Mouse (Mus musculus): ENCODE results near the gene Nrsn2. TPM values are rescaled to one million over a fixed set of nuclear protein-coding genes. Genes with fewer than 3 reads are reported as not detected.
A peak's percentile ranks its signal among the peaks of the same experiment; 100 is the strongest.

The Nrsn2 gene
- polyA plus RNA-seq, 1 experiment: not detected

DNA sequence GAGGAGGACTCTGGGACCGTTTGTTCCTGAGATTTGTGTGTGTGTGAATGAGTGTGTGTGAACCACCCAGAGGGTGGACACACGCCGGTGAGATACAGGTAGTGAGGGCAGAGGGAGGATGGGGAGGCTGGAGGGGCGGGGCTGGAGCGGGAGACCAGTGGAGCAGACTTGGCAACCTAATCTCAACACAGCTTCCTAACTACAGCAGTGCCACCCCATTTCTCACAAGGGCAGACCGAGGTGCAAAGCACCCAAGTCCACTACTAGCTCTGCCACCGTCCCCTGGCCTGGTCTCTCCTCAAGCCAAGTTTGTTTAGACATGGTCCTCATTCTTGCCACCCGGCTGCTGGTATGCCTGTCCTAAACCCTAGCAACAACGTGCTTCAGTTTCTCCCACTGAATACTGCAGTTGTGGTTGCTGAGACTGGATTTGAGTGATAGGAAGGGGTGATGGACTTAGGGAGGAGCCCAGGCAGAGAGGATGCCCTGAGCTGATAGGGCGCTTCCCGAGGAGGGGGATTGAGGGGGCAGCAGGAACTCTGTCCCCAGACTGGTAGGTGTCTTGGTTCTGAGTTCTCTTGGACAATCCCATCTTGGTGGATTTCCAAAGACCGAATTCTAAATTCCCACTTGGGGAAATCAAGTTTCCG, 19.0 kb upstream of the Nrsn2 start:
- H3K27ac ChIP-seq (ENCODE audit: insufficient read depth, low read depth, low read length): 0 out of 2 replicates have a peak overlapping the region, but pooled peaks have one; percentile 45
- peak overlapping the region; percentile 80 for H3K4me3 ChIP-seq (ENCODE audit: insufficient read depth, low read depth, low read length)
- peaks cover 23% of the 10 kb centered on the region for H3K4me1 ChIP-seq (ENCODE audit: control insufficient read depth, insufficient read depth, low read length)
- 13% methylated on average over 13 of the region's 13 CpGs for WGBS
- TF ChIP-seq CTCF (IDR thresholded peaks at IDR 0.05; ENCODE audit: insufficient read depth, low read depth, low read length): no peak
- TF ChIP-seq POLR2A (IDR thresholded peaks at IDR 0.05; ENCODE audit: insufficient read depth, low read depth, low read length): no peak

DNA sequence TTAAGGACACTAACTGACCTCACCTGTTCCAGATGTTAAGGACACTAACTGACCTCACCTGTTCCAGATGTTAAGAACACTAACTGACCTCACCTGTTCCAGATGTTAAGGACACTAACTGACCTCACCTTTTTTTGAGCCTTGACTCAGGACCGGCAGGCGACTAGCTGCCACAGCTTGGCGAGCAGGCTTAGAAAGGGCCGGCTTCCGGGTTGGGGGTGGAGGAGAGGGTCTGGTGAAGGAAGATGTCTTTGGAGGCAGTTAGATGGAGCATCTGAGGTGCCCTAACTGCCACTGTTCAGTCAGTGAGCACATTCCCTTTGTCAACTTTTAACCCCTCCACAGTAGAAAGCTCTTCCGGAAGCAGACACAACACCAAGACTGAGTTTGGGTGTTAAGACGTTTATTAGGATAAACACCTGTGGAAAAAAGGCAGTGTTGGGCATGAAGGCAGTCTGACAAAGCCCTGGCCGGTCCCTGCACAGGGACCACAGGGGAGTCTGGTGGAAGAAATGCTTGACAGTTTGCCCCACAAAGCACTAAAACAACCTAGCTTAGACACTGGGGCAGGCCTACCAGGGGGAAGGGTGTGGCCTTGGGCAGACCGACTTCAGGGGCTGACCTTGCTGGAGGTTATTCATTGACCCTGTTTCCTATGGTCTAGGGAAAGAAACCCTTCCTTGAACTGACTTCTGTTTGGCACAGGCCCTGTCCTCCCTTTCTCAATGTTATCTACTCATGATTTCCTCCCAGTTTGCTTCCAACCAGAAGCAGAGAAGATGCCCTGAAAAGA, 17.0 kb upstream of the Nrsn2 start:
- WGBS: 45% methylated on average over 9 of the region's 9 CpGs
- Histone ChIP-seq H3K27ac (ENCODE audit: insufficient read depth, low read depth, low read length) (no peak overlapping the region), H3K4me3 (ENCODE audit: insufficient read depth, low read depth, low read length) (no peak overlapping the region), H3K4me1 (ENCODE audit: control insufficient read depth, insufficient read depth, low read length) (peaks cover 18% of the 10 kb centered on the region)
- no peak for TF ChIP-seq CTCF (IDR thresholded peaks at IDR 0.05; ENCODE audit: insufficient read depth, low read depth, low read length)
- TF ChIP-seq POLR2A (IDR thresholded peaks at IDR 0.05; ENCODE audit: insufficient read depth, low read depth, low read length): no peak

DNA sequence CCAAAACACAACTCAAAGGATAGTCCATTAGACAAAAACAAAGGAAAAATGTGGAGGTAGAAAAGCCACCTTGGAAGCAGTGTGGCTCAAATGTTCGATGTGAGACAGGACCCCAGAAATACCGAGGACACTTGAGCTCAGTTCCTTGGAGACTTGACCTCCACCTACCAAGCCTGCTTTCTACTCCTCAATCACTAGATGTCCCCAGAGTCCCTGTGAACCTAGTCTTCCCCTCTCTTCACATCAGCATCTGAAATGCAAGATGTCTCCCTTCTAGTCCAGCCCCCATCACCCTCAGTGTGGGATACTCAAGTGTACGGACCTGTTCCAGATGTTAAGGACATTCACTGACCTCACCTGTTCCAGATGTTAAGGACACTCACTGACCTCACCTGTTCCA, 16.3 kb upstream of the Nrsn2 start:
- no peak overlapping the region for H3K27ac ChIP-seq (ENCODE audit: insufficient read depth, low read depth, low read length)
- no peak for TF ChIP-seq POLR2A (IDR thresholded peaks at IDR 0.05; ENCODE audit: insufficient read depth, low read depth, low read length)
- TF ChIP-seq CTCF (IDR thresholded peaks at IDR 0.05; ENCODE audit: insufficient read depth, low read depth, low read length): no peak
- H3K4me1 ChIP-seq (ENCODE audit: control insufficient read depth, insufficient read depth, low read length): peaks cover 18% of the 10 kb centered on the region
- WGBS: 5% methylated on average over 3 of the region's 3 CpGs
- H3K4me3 ChIP-seq (ENCODE audit: insufficient read depth, low read depth, low read length): no peak overlapping the region

DNA sequence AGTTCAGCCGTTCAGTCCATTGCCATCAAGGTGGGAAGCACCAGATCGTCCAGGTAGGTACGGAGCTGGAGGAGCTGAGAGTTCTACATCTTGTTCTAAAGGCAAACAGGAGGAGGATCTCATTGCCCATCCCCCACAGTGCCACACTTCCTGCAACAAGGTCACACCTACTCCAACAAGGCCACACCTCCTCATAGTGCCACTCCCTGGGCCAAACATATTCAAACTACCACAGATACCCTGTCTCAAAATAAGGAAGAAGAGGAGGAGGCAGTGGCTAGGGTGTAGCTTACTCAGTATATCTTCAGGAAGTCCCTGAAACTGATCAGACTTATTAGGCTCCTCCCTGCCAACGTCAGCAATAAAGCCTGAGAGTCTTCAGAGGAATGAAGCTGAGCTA, 7.8 kb upstream of the Nrsn2 start:
- TF ChIP-seq CTCF (IDR thresholded peaks at IDR 0.05; ENCODE audit: insufficient read depth, low read depth, low read length) (no peak), POLR2A (IDR thresholded peaks at IDR 0.05; ENCODE audit: insufficient read depth, low read depth, low read length) (no peak)
- Histone ChIP-seq H3K4me3 (ENCODE audit: insufficient read depth, low read depth, low read length) (no peak overlapping the region), H3K27ac (ENCODE audit: insufficient read depth, low read depth, low read length) (no peak overlapping the region), H3K4me1 (ENCODE audit: control insufficient read depth, insufficient read depth, low read length) (no peaks in the 10 kb centered on the region)
- 91% methylated on average over 4 of the region's 4 CpGs for WGBS

DNA sequence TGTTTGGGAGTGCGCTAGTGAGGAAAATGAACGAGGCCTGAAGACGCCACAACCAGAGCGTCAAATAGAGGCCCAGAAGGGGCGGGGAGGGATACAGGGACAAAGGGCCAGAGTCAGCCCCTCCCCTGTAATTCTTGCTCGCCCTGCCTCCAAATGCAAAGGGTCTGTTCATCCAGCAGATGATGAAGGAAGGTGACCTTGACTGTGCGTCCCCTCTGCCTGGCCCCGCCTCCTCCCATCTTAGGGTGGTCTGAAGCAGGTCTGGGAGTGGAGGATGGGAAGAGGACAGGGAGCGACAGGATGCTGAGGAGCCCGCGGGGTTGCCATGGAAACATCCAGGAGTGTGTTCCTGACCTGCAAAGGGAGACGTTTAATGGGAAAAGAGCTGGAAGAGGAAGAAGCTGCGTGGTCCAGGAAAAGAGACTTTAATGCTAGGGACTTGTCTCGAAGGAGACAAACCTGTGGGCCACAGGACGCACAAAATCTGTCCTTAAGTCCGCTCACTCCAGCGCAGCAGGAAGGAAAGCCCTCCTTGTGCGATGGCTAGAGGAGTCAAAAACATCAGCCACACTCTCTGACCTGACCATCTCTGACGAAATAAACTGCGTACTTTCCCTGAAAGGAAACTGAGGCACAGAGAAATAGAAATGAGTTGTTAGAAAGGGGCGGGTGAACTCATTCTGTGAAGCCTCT, 640 bp downstream of the Nrsn2 start:
- Histone ChIP-seq H3K27ac (ENCODE audit: insufficient read depth, low read depth, low read length) (peak overlapping the region; percentile 77), H3K4me1 (ENCODE audit: control insufficient read depth, insufficient read depth, low read length) (peaks cover 24% of the 10 kb centered on the region), H3K4me3 (ENCODE audit: insufficient read depth, low read depth, low read length) (peak overlapping the region; percentile 68)
- WGBS: 10% methylated on average over 21 of the region's 21 CpGs
- TF ChIP-seq POLR2A (IDR thresholded peaks at IDR 0.05; ENCODE audit: insufficient read depth, low read depth, low read length) (no peak), CTCF (IDR thresholded peaks at IDR 0.05; ENCODE audit: insufficient read depth, low read depth, low read length) (no peak)

DNA sequence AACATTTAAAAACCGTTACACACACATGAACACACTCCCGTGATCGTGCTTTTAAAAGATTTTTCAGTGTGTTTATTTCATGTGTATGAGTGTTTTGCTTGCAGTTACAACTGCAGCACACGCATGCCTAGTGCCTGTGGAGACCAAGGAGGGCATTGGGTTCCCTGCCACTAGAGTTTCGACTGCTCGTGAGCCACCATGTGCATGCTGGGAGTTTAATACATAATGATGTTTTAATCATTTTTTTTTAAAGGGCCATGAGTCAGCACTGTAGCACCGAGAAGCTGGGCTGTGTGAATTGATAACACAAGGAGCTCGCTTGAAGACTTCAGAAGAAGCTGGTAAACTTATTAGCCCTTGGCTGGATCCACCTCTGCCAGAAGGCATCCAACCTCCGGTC, 2.9 kb downstream of the Nrsn2 start:
- TF ChIP-seq POLR2A (IDR thresholded peaks at IDR 0.05; ENCODE audit: insufficient read depth, low read depth, low read length) (no peak), CTCF (IDR thresholded peaks at IDR 0.05; ENCODE audit: insufficient read depth, low read depth, low read length) (no peak)
- Histone ChIP-seq H3K4me3 (ENCODE audit: insufficient read depth, low read depth, low read length) (no peak overlapping the region), H3K4me1 (ENCODE audit: control insufficient read depth, insufficient read depth, low read length) (peaks cover 26% of the 10 kb centered on the region), H3K27ac (ENCODE audit: insufficient read depth, low read depth, low read length) (no peak overlapping the region)
- WGBS: 62% methylated on average over 9 of the region's 9 CpGs

DNA sequence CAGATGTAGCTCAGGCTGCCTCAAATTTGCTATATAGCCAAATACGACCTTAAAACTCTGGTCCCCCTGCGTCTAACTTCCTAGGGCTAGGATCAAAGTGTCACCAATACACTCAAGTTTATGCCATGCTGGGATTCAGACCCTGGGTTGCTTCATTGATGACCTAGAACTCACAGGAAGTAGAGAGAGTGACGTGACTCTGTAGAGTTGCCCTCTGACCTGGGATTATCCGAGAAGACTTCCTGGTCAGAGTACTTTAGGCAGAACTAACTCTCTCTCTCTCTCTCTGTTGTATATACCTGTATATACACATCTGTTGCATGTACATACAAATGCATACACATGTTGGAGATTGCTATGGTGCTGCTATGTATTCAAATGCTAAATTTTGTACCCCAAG, 3.8 kb downstream of the Nrsn2 start:
- Histone ChIP-seq H3K27ac (ENCODE audit: insufficient read depth, low read depth, low read length) (no peak overlapping the region), H3K4me3 (ENCODE audit: insufficient read depth, low read depth, low read length) (no peak overlapping the region), H3K4me1 (ENCODE audit: control insufficient read depth, insufficient read depth, low read length) (peaks cover 27% of the 10 kb centered on the region)
- whole genome bisulfite sequencing: 85% methylated on average over 4 of the region's 4 CpGs
- TF ChIP-seq CTCF (IDR thresholded peaks at IDR 0.05; ENCODE audit: insufficient read depth, low read depth, low read length) (no peak), POLR2A (IDR thresholded peaks at IDR 0.05; ENCODE audit: insufficient read depth, low read depth, low read length) (no peak)

DNA sequence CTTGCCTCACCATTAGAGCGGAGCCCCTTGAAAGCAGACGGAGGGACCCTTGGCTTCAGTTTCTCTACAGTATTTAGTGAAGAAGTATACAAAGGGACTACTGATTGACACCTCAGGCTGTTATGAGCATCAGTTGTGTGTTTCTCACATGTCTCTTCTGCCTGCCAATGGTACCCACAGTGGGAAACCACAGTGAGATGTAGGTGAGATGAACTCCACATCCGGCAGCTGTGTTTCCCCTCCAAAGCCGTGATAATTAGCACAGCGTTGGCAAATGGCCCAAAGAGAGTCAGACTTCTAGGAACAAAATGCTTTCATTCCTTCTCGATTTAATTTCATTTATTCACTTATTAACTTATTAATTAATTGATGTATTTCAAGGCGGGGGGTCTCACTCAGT, 4.3 kb downstream of the Nrsn2 start:
- no peak for TF ChIP-seq CTCF (IDR thresholded peaks at IDR 0.05; ENCODE audit: insufficient read depth, low read depth, low read length)
- TF ChIP-seq POLR2A (IDR thresholded peaks at IDR 0.05; ENCODE audit: insufficient read depth, low read depth, low read length): no peak
- WGBS: 50% methylated on average over 7 of the region's 7 CpGs
- Histone ChIP-seq H3K27ac (ENCODE audit: insufficient read depth, low read depth, low read length) (no peak overlapping the region), H3K4me1 (ENCODE audit: control insufficient read depth, insufficient read depth, low read length) (peaks cover 27% of the 10 kb centered on the region), H3K4me3 (ENCODE audit: insufficient read depth, low read depth, low read length) (no peak overlapping the region)

All from olfactory bulb, adult 2 months (tissue).